Mouse (Mus musculus) thymus, postnatal 10 days (tissue): ENCODE measurements around the gene Plxnb1.
A peak's percentile ranks its signal among the peaks of the same experiment; 100 is the strongest.

Source experiments
- DNase-seq, 2 experiments: peaks; one replicate each; pipeline ENCODE4 v3.0.0; 2021; ENCODE audit warnings: low spot score in 2 of 2

Gene Plxnb1

DNA sequence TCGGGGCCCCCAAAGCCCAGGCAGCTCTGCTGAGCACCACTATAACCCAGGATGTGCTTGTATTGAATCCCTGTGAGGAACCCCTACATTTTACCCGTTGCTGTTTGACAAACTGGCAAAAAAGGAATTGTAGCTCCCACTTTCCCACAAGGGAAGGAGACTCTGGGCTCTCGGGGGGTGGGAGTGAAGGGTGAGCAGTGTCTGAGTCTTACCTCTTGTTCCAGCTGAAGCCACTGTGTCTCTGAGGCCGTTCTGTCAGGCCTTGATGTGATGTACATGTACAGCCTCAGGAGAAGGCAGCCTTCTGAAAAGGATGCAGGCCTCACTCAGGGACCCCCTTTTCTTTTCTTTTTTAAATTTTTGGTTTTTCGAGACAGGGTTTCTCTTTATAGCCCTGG lies 34.3 kb upstream of the Plxnb1 start:
- DNase-seq = no peak

DNA sequence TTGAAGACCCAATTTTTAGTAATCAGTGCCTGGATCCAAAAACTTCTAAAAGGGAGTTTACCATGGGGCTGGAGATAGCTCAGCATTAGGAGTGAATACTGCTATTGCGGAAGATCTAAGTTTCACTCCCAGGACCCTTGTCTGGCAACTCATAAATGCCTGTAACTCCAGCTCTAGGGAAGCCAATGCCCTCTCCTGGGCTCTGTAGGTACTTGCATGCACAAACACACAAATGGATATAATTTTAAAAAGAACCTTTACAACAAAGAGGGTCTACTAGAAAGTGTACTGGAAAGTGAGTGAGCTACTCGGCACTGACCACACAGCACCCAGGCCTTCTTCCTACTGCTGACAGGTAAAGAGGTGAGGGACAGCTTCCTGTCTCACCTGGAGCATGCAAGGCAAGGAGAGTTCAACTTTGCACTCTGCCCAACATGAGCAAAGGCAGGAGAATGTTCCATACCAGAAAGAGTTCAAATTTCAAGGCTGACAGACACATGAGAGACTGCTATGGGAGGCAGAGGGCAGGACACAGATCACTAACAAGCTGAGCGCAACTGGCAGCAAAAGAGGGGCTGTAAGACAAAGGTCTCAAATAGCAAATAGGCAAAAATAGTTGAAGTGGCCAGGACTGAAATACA lies 27.0 kb upstream of the Plxnb1 start:
- no peak for DNase-seq

DNA sequence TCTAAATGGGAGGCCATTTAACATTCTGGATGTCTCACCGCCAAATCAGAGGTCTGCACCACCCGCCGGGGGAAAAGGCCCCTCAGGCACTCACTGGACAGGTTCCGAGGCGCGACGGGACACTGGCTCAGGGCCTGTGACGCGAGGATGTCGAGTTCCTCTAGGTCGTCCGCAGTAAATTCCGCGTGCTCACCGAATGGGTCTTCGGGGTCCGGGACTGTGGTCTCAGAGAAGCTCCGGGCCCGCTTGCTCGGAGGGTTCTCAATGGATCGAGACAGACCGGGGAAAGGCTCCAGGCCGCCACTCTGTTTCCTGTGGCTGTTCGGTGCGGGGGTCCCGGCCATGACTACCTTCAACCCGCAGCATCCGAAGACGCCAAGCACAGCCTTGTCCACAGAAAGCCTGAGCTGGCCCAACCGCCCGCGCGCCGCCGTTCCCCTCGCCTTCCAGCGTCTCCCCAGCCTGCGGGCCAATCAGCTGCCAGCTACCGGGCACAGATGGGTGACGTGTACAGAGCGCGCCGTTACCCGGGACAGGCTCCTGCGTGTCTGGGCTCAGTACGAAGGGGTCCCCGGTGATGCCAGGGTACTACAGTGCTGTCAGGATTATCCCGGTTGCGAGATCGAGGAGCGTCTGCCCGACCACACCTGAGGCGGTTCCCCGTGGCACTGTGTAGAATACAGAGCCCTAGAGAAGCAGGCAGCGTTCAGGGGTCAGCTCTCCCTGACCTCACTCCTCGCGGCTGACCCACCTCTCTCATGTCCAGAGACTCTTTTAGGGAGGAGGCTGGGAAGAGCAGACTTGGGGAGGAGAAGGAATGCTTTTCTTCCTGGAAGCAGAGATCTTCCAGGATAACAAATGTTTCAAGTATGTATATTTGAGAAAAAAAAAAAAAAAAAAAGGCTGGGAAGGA lies 21.3 kb upstream of the Plxnb1 start, which contains the start of gene Atrip:
Gene Atrip (minus strand): TSS at position 464 of the 913 bp plus-strand sequence.
- DNase-seq = peak; percentile 87 to 89

DNA sequence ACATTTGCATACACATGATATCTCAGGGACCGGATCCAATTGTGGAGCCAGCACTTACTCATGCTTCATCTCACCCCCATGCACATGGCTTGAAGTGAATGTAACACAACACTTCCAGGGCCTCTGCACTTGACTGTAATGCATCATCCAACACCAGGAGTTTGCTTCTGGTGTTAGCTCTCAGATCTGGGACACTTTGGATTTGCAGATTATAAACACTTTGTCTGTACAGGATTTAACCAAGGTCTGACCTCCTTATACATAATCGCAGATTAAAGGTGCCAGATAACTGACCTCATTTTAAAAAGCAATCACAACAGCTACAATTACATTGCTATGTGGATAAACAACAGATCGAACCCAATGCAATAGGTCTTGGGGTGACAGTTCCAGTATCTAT lies 14.7 kb upstream of the Plxnb1 start:
- no peak for DNase-seq

DNA sequence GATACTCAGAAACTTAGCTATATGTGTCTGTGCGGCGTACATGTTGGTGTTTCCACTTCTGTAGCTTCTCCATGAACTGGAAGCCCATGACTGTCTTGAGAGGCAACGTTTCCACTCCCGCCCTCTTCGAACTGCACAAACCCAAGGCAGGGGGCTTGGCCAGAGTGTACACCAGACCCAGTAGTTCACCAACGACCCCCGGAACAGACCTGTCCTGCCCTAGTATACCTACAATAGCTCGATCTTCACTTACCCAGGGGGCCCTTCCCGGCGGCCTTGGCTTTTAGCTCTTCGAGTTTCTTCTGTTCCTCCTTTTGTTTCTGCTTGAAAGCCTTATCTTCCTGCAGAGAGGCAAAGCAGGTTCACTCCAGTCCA lies 13.5 kb upstream of the Plxnb1 start:
- DNase-seq = no peak

DNA sequence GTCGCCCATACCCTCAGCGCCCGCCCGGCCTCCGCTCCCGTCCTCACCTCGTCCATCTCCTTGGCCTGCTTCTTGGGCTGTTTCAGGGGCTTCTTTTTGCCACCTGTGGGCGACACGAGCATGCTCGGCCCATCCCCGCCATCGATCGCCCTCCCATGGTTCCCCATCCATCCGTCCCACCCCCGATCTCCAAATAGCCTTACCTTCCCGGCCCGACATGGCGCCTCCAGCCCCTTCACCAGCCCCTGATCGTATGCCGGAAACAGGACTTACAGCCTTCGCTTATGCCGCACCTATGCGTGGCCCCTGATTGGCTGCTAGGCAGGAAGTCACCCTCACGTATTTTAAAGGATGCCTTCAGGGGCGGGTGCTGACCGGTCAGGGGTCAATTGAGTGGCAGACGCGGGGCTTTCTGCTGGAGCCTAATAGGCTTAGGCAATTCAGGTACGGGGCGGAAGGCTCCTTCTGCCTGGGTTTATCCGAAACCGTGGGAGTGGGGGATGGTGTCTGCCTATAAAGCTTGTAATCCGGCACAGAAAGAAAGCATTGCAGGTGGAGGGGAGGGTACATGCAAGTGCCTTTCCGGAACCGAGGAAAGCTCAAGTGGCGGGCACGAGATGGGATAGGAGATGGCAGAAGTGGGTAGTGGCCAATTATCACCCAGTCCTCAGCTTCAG lies 12.9 kb upstream of the Plxnb1 start, which contains the start of the genes Ccdc51 and Tma7:
Gene Ccdc51 (plus strand): TSS at position 370 of the 677 bp plus-strand sequence.
Gene Tma7 (minus strand): TSS at position 464 of the 677 bp plus-strand sequence.
- DNase-seq = peak; percentile 72 to 76

DNA sequence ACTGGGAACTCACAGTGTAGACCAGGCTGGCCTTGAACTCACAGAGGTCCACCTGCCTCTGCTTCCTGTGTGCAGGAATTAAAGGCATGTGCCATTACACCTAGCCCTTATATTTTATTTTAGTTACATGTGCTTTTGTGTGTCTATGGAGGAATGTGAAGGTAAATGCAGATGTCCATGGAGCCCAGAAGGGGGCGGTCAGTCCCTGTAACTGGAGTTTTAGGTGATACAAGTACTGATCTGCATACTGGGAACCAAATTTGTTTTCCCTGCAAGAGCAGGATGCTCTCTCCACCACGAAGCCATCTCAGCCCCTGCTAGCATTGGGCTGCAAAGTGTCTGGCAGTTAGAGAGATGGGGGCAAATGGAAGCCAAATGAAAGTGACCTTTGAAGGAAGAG lies 10.3 kb upstream of the Plxnb1 start:
- no peak for DNase-seq

DNA sequence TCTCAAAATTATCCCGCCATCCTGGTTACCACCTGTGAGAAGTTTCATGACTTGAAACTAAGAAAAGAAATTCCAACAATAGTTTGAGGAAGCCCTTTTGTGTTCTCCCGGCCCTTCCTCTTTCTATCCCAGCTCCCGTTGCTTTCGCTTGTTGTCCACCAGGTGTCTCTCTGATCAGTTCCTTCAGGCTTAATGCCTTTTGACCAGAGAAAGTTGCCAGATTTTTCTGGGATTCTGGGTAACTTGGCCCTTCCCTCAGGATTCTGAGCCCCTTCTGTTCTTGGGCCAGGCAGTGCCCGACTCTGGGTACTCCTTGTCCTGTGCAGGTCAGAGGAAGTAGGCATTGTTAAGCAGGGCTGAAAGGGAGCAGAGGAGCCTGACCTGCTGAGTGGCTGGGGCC lies 7.2 kb upstream of the Plxnb1 start:
- DNase-seq = no peak

DNA sequence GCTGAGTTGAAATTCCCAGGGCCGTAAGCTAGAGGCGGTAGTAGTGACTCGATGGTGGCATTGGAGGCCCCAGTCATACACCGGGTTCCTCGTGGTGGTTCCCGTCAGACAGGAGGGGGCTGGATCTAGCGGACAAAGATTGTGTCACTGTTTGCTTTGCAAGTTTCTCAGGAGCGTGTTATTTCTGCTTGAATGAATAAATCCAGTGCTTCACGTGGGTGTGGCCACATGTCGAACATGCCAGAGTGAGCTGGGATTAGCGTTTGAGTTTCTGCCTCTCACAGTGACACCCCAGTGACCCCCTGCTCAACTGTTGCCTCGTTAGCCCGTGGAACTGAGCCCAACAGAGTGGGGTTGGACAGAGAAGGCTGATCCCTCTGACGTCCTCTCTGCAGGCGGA lies 4.7 kb upstream of the Plxnb1 start:
- no peak for DNase-seq

DNA sequence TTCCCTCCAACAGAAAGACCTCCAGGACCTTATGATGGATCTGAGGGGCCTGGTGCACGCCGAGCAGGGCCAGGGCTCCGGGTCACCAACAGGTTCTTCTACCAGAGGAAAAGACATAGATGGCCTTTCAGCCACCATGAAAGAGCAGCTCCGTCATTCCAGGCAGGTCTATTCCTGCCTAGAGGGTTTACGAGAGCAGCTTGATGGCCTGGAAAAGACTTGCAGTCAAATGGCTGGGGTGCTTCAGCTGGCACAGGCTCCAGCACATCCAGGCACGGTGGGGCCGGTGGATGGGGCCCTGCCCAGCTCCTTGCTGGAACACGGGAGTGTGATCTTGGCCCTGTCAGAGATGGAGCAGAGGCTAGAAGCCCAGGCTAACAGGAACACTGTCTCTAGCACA lies 3.4 kb upstream of the Plxnb1 start:
- DNase-seq = no peak

DNA sequence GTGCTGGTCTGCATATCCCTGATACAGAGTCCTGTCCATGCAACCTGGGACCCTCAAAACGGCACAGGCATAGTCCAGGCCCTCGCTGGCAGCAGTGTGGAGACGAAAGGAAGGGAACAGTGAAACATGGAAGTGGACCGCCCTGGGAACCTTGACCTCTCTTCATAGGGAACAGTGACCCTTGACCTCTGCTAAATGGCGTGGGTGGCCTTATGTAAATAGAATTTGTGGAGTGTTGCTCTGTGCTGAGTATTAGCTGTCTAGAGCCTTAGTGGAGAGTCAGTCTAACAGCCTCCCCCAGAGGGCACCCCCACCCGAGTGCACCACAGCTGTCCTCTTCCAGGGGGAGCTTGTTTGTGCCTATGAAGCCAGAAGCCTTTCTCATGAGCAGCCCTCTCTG lies 2.4 kb upstream of the Plxnb1 start:
- no peak for DNase-seq

DNA sequence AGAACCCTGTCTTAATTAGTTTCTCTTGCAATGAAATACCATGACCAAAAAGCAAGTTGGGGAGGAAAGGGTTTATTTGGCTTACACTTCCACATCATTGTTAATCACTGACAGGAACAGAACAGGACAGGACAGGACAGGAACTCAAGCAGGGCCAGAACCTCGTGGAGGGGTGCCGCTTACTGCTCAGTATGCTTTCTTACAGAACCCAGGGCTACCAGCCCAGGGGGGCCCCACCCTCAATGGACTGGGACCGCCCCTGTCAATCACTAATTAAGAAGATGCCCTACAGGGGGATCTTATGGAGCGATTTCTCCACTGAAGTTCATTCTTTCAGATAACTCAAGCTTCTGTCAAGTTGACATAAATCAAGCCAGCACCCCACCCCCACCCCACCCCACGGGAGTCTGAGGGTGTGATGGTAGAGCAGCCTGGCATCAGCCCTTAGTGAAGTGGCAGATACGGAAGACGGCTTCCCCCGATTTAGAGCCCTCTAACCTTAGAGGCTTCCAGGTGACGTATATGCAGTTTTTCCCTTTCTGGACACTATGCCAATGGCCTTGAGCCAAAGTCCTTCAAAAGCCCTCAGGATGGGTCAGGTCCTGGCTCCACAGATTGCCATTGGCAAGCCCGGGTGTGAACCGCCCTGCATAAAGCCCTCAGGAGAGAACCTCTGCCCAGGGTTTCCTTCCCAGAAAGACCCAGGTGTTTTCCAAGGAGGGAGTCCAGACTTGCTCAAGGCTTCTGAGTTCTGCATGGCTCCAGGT lies 1.2 kb upstream of the Plxnb1 start:
- DNase-seq = no peak

DNA sequence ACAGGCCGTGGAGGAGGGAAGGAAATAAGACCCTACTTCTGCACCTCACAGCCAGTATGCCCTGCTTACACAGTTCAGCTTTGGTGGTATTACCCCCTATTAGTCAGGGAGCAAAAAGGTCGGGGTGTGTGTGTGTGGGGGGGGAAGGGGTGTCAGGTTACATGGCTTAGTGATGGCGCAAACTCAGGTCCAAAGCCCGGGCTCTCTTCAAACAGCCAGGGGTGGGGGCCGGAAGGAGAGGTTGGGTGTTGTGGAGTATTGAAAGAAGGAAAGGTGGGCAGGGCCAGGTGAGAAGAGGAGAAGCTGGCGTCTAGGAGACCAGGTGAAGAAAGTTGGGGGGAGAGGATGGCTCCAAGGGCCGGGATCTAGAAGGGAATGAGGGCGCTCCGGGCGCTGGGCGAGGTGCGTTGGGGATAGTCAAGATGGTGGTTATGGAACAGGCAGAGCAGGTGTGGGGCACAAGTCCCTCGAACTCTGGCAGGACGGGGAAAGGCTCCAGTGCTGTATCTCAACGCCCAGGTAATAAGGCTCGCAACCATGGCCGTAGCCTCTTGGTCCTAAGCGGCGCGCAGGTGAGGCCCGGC lies 544 bp upstream of the Plxnb1 start:
- DNase-seq = no peak

DNA sequence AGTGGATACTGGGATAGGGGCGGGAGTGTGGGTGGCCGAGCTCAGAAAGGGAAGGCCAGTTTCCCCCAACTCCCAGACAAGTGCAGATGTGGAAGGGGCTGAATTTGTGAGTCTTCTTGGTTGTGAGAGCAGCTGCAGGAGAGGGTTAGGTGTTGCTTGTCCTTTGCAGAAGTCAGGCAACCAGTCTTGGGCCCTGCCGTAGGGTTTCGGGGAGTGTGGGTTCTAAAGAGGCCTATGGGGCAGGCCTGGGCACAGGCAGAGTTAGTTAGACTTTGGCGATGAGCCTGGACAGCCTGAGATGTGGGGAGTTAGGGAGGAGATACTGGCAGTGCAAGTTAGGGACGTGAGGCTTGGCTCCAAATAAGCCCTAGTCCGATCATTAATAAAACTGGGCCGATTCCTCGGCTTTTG lies 1.1 kb downstream of the Plxnb1 start:
- DNase-seq = no peak

DNA sequence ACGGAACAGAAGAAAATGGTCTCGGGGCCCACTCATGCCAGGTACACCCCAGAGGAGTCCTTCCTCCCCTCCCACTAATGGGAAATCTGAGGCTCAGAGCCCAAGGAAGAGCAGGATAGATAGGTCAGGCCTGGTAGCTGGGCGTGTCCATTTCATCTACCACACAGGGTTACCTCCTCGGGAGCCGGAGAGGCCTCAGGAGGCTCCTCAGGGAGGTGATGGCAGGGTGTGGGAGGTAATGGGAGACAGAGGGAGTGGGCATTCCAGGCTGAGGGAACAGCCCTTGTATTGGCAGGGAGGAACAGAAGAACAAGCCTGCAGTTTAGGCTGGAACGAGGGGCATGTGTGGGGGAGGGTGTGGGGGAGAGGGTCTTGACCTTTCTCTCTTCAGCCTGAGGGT lies 1.7 kb downstream of the Plxnb1 start:
- no peak for DNase-seq

DNA sequence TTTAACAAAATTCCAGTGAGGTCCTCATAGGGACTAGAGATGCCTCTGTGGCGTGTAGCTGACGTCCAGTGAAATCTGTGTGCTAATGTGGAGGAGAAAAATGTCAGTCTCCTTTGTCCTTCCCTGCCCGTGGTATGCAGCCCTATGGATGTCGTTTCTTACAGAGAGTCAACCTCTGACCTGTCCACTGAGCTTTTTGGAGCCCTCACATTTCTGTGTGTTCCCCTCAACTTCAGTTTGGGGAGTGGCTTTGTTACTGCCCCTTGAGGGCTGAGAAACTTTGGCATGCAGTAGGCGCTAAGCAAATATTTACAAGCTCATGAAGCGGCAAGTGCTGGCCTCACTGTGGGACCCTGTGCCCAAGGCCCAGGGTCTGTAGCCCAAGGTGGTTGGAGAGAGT lies 2.1 kb downstream of the Plxnb1 start:
- DNase-seq = no peak

DNA sequence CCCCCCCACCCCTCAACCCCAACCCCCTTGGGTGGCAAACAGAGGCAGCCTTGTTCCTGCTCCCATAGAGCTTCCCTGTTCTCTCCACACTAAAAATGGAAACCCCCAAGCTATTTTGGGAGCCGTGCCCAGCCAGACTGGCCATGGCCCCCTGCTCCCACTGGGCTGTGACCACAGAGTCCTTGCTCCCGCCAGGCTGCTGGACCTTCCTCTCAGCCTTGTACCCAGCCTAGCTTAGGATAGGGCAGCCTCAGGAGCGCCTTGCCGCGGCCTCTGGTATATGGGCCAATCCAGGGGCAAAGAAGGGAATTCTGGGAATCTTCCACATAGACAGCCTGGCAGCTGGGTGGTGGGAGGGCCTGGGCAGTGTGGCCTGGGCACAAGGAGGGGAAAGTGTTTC lies 2.6 kb downstream of the Plxnb1 start:
- DNase-seq = no peak

DNA sequence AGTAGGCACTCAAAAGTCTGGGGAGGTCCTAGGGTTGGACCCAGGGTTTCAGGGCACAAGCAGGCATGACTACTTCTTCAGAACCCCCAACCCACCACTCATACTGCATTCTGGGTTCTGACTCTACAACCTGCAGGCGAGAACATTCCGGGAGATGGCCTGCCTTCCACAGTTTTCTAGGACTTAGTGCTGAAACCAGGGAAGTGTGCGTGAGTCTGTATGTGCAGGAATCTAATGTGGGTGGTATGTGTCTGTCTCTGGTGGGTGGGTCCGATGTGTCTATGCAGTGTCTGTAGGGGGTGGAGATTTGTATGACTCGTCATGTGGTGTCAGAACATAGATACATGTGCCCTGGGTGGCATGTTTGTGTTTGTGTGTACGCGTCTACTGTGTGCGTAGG lies 3.2 kb downstream of the Plxnb1 start:
- no peak for DNase-seq

DNA sequence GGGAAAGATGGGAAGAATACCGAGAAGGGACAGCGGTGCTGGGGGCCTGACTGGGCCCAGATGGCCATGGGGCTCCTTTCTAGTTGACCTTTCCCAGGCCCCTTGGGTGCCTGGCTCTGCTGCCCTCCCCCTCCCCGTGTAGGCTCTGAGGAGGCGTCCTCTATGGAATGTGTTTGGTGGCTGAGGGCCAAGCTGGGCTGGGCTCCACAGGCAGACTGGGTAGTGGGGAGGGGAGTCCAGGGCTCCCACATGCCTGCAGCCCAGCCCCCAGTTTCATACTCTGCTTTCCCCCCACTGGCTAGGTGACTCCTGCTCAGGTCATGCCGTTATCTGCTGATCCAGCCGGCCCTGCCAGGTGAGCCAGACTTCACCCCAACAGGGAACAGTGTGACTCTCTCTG lies 3.8 kb downstream of the Plxnb1 start:
- DNase-seq = no peak

DNA sequence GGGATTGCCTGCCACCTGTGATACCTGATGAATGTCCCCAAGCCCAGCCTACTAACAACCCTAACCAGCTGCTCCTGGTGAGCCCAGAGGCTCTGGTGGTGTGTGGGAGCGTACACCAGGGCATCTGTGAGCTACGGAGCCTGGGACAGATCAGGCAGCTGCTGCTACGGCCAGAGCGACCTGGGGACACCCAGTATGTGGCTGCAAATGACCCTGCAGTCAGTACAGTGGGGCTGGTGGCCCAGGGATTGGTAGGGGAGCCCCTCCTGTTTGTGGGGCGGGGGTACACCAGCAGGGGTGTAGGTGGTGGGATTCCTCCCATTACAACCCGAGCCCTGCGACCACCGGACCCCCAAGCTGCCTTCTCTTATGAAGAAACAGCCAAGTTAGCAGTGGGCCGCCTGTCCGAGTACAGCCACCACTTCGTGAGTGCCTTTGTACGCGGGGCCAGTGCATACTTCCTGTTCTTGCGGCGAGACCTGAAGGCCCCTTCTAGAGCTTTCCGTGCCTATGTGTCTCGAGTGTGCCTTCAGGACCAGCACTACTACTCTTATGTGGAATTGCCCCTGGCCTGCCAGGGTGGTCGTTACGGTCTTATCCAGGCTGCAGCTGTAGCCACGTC lies 5.2 kb downstream of the Plxnb1 start:
- DNase-seq = no peak

DNA sequence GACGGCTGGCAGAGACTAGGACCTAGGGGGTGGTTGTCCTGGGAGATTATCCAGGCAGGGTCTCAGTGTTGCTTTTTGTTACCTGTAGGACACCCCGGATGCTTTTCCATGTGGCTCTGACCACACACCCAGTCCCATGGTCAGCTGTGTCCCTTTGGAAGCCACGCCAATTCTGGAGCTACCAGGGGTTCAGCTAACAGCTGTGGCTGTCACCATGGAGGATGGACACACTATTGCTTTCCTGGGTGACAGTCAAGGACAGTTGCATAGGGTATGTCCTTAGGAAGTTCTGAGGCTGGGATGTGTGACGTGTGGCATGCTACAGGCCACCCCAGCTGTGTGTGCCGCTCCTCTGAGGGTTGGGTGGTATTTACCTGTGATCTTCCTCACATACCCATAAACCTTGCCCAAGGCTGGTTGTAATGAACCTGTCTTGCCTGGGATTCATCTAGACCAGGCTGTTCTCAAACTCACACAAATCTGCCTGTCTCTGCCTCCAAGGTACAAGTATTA lies 6.8 kb downstream of the Plxnb1 start:
- no peak for DNase-seq
